Mouse (Mus musculus): ENCODE measurements around the gene Pcyt2.

- TF ChIP-seq CTCF (IDR thresholded peaks at IDR 0.05) (no peak), EP300 (IDR thresholded peaks at IDR 0.05) (no peak)
Measured at GRCm38 (mm10) chr11:120659509-120660300, 42.0 kb upstream of the Pcyt2 start.
